Mouse (Mus musculus) liver, embryonic 14.5 days (tissue): ENCODE data around the gene Cacybp.

Experiments used
- CTCF ChIP-seq: IDR thresholded peaks from 2 replicates; pipeline ENCODE4 v1.5.1; 2016; ENCODE audit warnings: antibody characterized with exemption, low read depth, control low read depth
- EP300 ChIP-seq: IDR thresholded peaks from 2 replicates; pipeline ENCODE4 v1.6.1; 2016; ENCODE audit warnings: antibody characterized with exemption, low read depth

GRCm38 (mm10) chr1:160238852-160239443, 26.3 kb upstream of the Cacybp start:
- no peak for TF ChIP-seq EP300
- no peak for TF ChIP-seq CTCF
